8 mouse cellular contexts compared by ENCODE assay signal in genomic region chr10:126986541-126986961, GRCm38 (mm10). TPM values are rescaled to one million over a fixed set of nuclear protein-coding genes. Genes with fewer than 3 reads are reported as not detected.
A peak's percentile ranks its signal among the peaks of the same experiment; 100 is the strongest.
DNase-seq lines count a peak whose midpoint lies in the region; ATAC-seq and TF ChIP-seq lines count a peak whose summit lies in the region.

No protein-coding gene starts in this region.

- WGBS in hindbrain, embryonic 10.5 days: 70% methylated on average over 4 of the region's 4 CpGs
- 61% methylated on average over 4 of the region's 4 CpGs for WGBS in hindbrain, embryonic 11.5 days
- WGBS in embryonic facial prominence, embryonic 13.5 days: 50% methylated on average over 4 of the region's 4 CpGs
- 43% methylated on average over 4 of the region's 4 CpGs for WGBS in heart, embryonic 12.5 days
- 49% methylated on average over 4 of the region's 4 CpGs for WGBS in kidney, postnatal 0 days
- 72% methylated on average over 4 of the region's 4 CpGs for WGBS in liver, embryonic 12.5 days (ENCODE audit: insufficient replicate concordance)
- WGBS in midbrain, postnatal 0 days: 44% methylated on average over 4 of the region's 4 CpGs

- H3K27ac ChIP-seq in hindbrain, embryonic 10.5 days: peak overlapping the region; percentile 54; the same call in 1 of the 2 replicates
- H3K27ac ChIP-seq in hindbrain, embryonic 11.5 days (ENCODE audit: low read depth, low read length): no peak overlapping the region
- peak overlapping the region; percentile 74 for H3K27ac ChIP-seq in embryonic facial prominence, embryonic 13.5 days
- peak overlapping the region; percentile 91 for H3K27ac ChIP-seq in heart, embryonic 12.5 days (ENCODE audit: poor library complexity, severe bottlenecking)
- peak overlapping the region; percentile 77 for H3K27ac ChIP-seq in kidney, postnatal 0 days
- H3K27ac ChIP-seq in liver, embryonic 12.5 days: peak overlapping the region; percentile 28; the same call in 1 of the 2 replicates
- 0 out of 2 replicates have a peak overlapping the region, but pooled peaks have one; percentile 27 for H3K27ac ChIP-seq in midbrain, postnatal 0 days (ENCODE audit: low read depth, low read length)

- no peaks in the 10 kb centered on the region for H3K9me3 ChIP-seq in hindbrain, embryonic 10.5 days
- H3K9me3 ChIP-seq in hindbrain, embryonic 11.5 days (ENCODE audit: control insufficient read depth, low read length): no peaks in the 10 kb centered on the region
- H3K9me3 ChIP-seq in embryonic facial prominence, embryonic 13.5 days: no peaks in the 10 kb centered on the region
- H3K9me3 ChIP-seq in heart, embryonic 12.5 days (replicated peaks): no peaks in the 10 kb centered on the region
- H3K9me3 ChIP-seq in kidney, postnatal 0 days (replicated peaks; ENCODE audit: low read length): no peaks in the 10 kb centered on the region
- no peaks in the 10 kb centered on the region for H3K9me3 ChIP-seq in liver, embryonic 12.5 days (replicated peaks)
- no peaks in the 10 kb centered on the region for H3K9me3 ChIP-seq in midbrain, postnatal 0 days (ENCODE audit: low read length)

- no peak overlapping the region for H3K9ac ChIP-seq in hindbrain, embryonic 11.5 days (ENCODE audit: low read depth, low read length)
- no peak overlapping the region; the same call in 1 of the 2 replicates for H3K9ac ChIP-seq in embryonic facial prominence, embryonic 13.5 days
- no peak overlapping the region; the same call in 1 of the 2 replicates for H3K9ac ChIP-seq in heart, embryonic 12.5 days
- peak overlapping the region; percentile 3; the same call in 1 of the 2 replicates for H3K9ac ChIP-seq in kidney, postnatal 0 days (ENCODE audit: low read depth, low read length)
- H3K9ac ChIP-seq in liver, embryonic 12.5 days: no peak overlapping the region
- no peak overlapping the region; the same call in 1 of the 2 replicates for H3K9ac ChIP-seq in midbrain, postnatal 0 days (replicated peaks; ENCODE audit: low read length, poor library complexity, severe bottlenecking)

- no peak for DNase-seq in hindbrain, embryonic 10.5 days (ENCODE audit: low spot score)
- DNase-seq in hindbrain, embryonic 11.5 days (ENCODE audit: low spot score): no peak
- peak; percentile 94 for DNase-seq in kidney, postnatal 0 days (ENCODE audit: low spot score)
- peak; percentile 91 for DNase-seq in midbrain, postnatal 0 days (ENCODE audit: low spot score)
- DNase-seq in urinary bladder, postnatal 25 days (ENCODE audit: low spot score): peak; percentile 66

- TF ChIP-seq CTCF in kidney, postnatal 0 days (IDR thresholded peaks at IDR 0.05; ENCODE audit: low read depth): no peak
- TF ChIP-seq CTCF in midbrain, postnatal 0 days (IDR thresholded peaks at IDR 0.05): no peak

- H3K4me2 ChIP-seq in hindbrain, embryonic 11.5 days (replicated peaks; ENCODE audit: low read depth, low read length): no peak overlapping the region
- peak overlapping the region; percentile 7; the same call in 1 of the 2 replicates for H3K4me2 ChIP-seq in embryonic facial prominence, embryonic 13.5 days
- peak overlapping the region; percentile 49 for H3K4me2 ChIP-seq in heart, embryonic 12.5 days
- H3K4me2 ChIP-seq in kidney, postnatal 0 days (ENCODE audit: low read length): peak overlapping the region; percentile 19; the same call in 1 of the 2 replicates
- 0 out of 2 replicates have a peak overlapping the region, but pooled peaks have one; percentile 0 for H3K4me2 ChIP-seq in liver, embryonic 12.5 days
- no peak overlapping the region for H3K4me2 ChIP-seq in midbrain, postnatal 0 days (ENCODE audit: low read depth, low read length, poor library complexity, severe bottlenecking)

- 0 out of 2 replicates have a peak overlapping the region, but pooled peaks have one; percentile 11 for H3K4me3 ChIP-seq in hindbrain, embryonic 10.5 days
- H3K4me3 ChIP-seq in hindbrain, embryonic 11.5 days (ENCODE audit: low read depth, low read length): no peak overlapping the region
- 0 out of 2 replicates have a peak overlapping the region, but pooled peaks have one; percentile 11 for H3K4me3 ChIP-seq in embryonic facial prominence, embryonic 13.5 days
- H3K4me3 ChIP-seq in heart, embryonic 12.5 days: peak overlapping the region; percentile 16; the same call in 1 of the 2 replicates
- H3K4me3 ChIP-seq in kidney, postnatal 0 days (replicated peaks; ENCODE audit: low read depth, low read length): no peak overlapping the region
- H3K4me3 ChIP-seq in liver, embryonic 12.5 days: no peak overlapping the region
- no peak overlapping the region for H3K4me3 ChIP-seq in midbrain, postnatal 0 days (ENCODE audit: low read depth, low read length)

- ATAC-seq in hindbrain, embryonic 11.5 days (ENCODE audit: low FRiP score): no peak
- ATAC-seq in embryonic facial prominence, embryonic 13.5 days (ENCODE audit: insufficient number of reproducible peaks, insufficient read depth, low FRiP score, low TSS enrichment, low read depth): 0 out of 2 replicates have a peak, but pooled peaks have one; percentile 27
- peak; percentile 65 for ATAC-seq in heart, embryonic 12.5 days (ENCODE audit: insufficient number of reproducible peaks, low FRiP score)
- ATAC-seq in kidney, postnatal 0 days (replicated peaks; ENCODE audit: low FRiP score, low read depth): peak; percentile 38; the same call in 1 of the 2 replicates
- peak; percentile 7; the same call in 1 of the 2 replicates for ATAC-seq in liver, embryonic 12.5 days
- peak; percentile 48 for ATAC-seq in midbrain, postnatal 0 days (ENCODE audit: low FRiP score)

- H3K36me3 ChIP-seq in hindbrain, embryonic 10.5 days: peaks cover 23% of the 10 kb centered on the region
- no peaks in the 10 kb centered on the region for H3K36me3 ChIP-seq in hindbrain, embryonic 11.5 days (ENCODE audit: control insufficient read depth, insufficient read depth, low read length)
- peaks cover 21% of the 10 kb centered on the region for H3K36me3 ChIP-seq in embryonic facial prominence, embryonic 13.5 days
- peaks cover 6% of the 10 kb centered on the region for H3K36me3 ChIP-seq in heart, embryonic 12.5 days
- 0 out of 2 replicates have a peak, but pooled peaks cover 13% of the 10 kb centered on the region for H3K36me3 ChIP-seq in kidney, postnatal 0 days (ENCODE audit: insufficient read depth, low read length)
- H3K36me3 ChIP-seq in liver, embryonic 12.5 days: peaks cover 24% of the 10 kb centered on the region
- H3K36me3 ChIP-seq in midbrain, postnatal 0 days (ENCODE audit: insufficient read depth, low read length): 0 out of 2 replicates have a peak, but pooled peaks cover 5% of the 10 kb centered on the region

- H3K27me3 ChIP-seq in hindbrain, embryonic 10.5 days (ENCODE audit: insufficient read depth, poor library complexity, severe bottlenecking): no peaks in the 10 kb centered on the region
- no peaks in the 10 kb centered on the region for H3K27me3 ChIP-seq in hindbrain, embryonic 11.5 days (ENCODE audit: control insufficient read depth, insufficient read depth, low read length)
- H3K27me3 ChIP-seq in embryonic facial prominence, embryonic 13.5 days: no peaks in the 10 kb centered on the region
- H3K27me3 ChIP-seq in heart, embryonic 12.5 days (replicated peaks): no peaks in the 10 kb centered on the region
- H3K27me3 ChIP-seq in kidney, postnatal 0 days (ENCODE audit: insufficient read depth, low read length): no peaks in the 10 kb centered on the region
- H3K27me3 ChIP-seq in liver, embryonic 12.5 days (replicated peaks): no peaks in the 10 kb centered on the region
- H3K27me3 ChIP-seq in midbrain, postnatal 0 days (ENCODE audit: insufficient read depth, low read length): no peaks in the 10 kb centered on the region

- H3K4me1 ChIP-seq in hindbrain, embryonic 10.5 days (replicated peaks): peaks cover 82% of the 10 kb centered on the region
- H3K4me1 ChIP-seq in hindbrain, embryonic 11.5 days (replicated peaks; ENCODE audit: control insufficient read depth, insufficient read depth, low read length): peaks cover 10% of the 10 kb centered on the region
- H3K4me1 ChIP-seq in embryonic facial prominence, embryonic 13.5 days: peaks cover 95% of the 10 kb centered on the region
- H3K4me1 ChIP-seq in heart, embryonic 12.5 days (replicated peaks): peaks cover 99% of the 10 kb centered on the region
- H3K4me1 ChIP-seq in kidney, postnatal 0 days (replicated peaks; ENCODE audit: insufficient read depth, low read length): peaks cover 65% of the 10 kb centered on the region
- H3K4me1 ChIP-seq in liver, embryonic 12.5 days: peaks cover 90% of the 10 kb centered on the region
- H3K4me1 ChIP-seq in midbrain, postnatal 0 days (ENCODE audit: insufficient read depth, low read length): peaks cover 23% of the 10 kb centered on the region

RNA-seq across cellular contexts. Expression of gene Ctdsp2, which starts 8.0 kb away (rescaled TPM):
- polyA plus RNA-seq in hindbrain, embryonic 10.5 days (2016; fragmentation: Nextera tagmentation; extraction: Ambion mirVana): 33.5 and 36.5 TPM in 2 replicates
- polyA plus RNA-seq in hindbrain, embryonic 11.5 days (2014; fragmentation: Nextera tagmentation; extraction: Ambion mirVana): 38.7 and 40.3 TPM in 2 replicates
- 84.8 and 87.4 TPM in 2 replicates for polyA plus RNA-seq in embryonic facial prominence, embryonic 13.5 days (2015; fragmentation: Nextera tagmentation; extraction: Ambion mirVana)
- 54.0 and 54.6 TPM in 2 replicates for polyA plus RNA-seq in heart, embryonic 12.5 days (2016; fragmentation: Nextera tagmentation; extraction: Ambion mirVana)
- polyA plus RNA-seq in kidney, postnatal 0 days (2015; fragmentation: Nextera tagmentation; extraction: Ambion mirVana): 62.4 and 68.5 TPM in 2 replicates
- polyA plus RNA-seq in liver, embryonic 12.5 days (2016; fragmentation: Nextera tagmentation; extraction: Ambion mirVana): 22.2 and 24.0 TPM in 2 replicates
- total RNA-seq in midbrain, postnatal 0 days (2014; rRNA removed): 50.1 and 54.6 TPM in 2 replicates
- 10.2 and 11.2 TPM in 2 replicates for polyA plus RNA-seq in midbrain, postnatal 0 days (2015; fragmentation: Nextera tagmentation; extraction: Ambion mirVana)

RNA-seq across cellular contexts. Expression of gene Avil, which starts 14.0 kb away (rescaled TPM):
- polyA plus RNA-seq in hindbrain, embryonic 10.5 days (2016; fragmentation: Nextera tagmentation; extraction: Ambion mirVana): 0.63 and 1.6 TPM in 2 replicates
- 0.29 and 1.7 TPM in 2 replicates for polyA plus RNA-seq in hindbrain, embryonic 11.5 days (2014; fragmentation: Nextera tagmentation; extraction: Ambion mirVana)
- 0.58 and 0.97 TPM in 2 replicates for polyA plus RNA-seq in embryonic facial prominence, embryonic 13.5 days (2015; fragmentation: Nextera tagmentation; extraction: Ambion mirVana)
- 0.19 and 0.22 TPM in 2 replicates for polyA plus RNA-seq in heart, embryonic 12.5 days (2016; fragmentation: Nextera tagmentation; extraction: Ambion mirVana)
- polyA plus RNA-seq in kidney, postnatal 0 days (2015; fragmentation: Nextera tagmentation; extraction: Ambion mirVana): 0.07 and 0.10 TPM in 2 replicates
- 0.18 and 0.19 TPM in 2 replicates for polyA plus RNA-seq in liver, embryonic 12.5 days (2016; fragmentation: Nextera tagmentation; extraction: Ambion mirVana)
- 0.90 and 2.0 TPM in 2 replicates for total RNA-seq in midbrain, postnatal 0 days (2014; rRNA removed)
- 1.2 and 1.3 TPM in 2 replicates for polyA plus RNA-seq in midbrain, postnatal 0 days (2015; fragmentation: Nextera tagmentation; extraction: Ambion mirVana)

RNA-seq across cellular contexts. Expression of gene Tsfm, which starts 44.1 kb away (rescaled TPM):
- polyA plus RNA-seq in hindbrain, embryonic 10.5 days (2016; fragmentation: Nextera tagmentation; extraction: Ambion mirVana): 91.4 and 97.4 TPM in 2 replicates
- 75.6 and 78.7 TPM in 2 replicates for polyA plus RNA-seq in hindbrain, embryonic 11.5 days (2014; fragmentation: Nextera tagmentation; extraction: Ambion mirVana)
- polyA plus RNA-seq in embryonic facial prominence, embryonic 13.5 days (2015; fragmentation: Nextera tagmentation; extraction: Ambion mirVana): 78.2 and 84.5 TPM in 2 replicates
- 99.2 and 99.4 TPM in 2 replicates for polyA plus RNA-seq in heart, embryonic 12.5 days (2016; fragmentation: Nextera tagmentation; extraction: Ambion mirVana)
- 97.3 and 109 TPM in 2 replicates for polyA plus RNA-seq in kidney, postnatal 0 days (2015; fragmentation: Nextera tagmentation; extraction: Ambion mirVana)
- 72.3 and 75.5 TPM in 2 replicates for polyA plus RNA-seq in liver, embryonic 12.5 days (2016; fragmentation: Nextera tagmentation; extraction: Ambion mirVana)
- total RNA-seq in midbrain, postnatal 0 days (2014; rRNA removed): 29.3 and 33.8 TPM in 2 replicates
- polyA plus RNA-seq in midbrain, postnatal 0 days (2015; fragmentation: Nextera tagmentation; extraction: Ambion mirVana): 60.7 and 63.3 TPM in 2 replicates

RNA-seq across cellular contexts. Expression of gene Mettl1, which starts 54.7 kb away (rescaled TPM):
- 39.2 and 51.0 TPM in 2 replicates for polyA plus RNA-seq in hindbrain, embryonic 10.5 days (2016; fragmentation: Nextera tagmentation; extraction: Ambion mirVana)
- polyA plus RNA-seq in hindbrain, embryonic 11.5 days (2014; fragmentation: Nextera tagmentation; extraction: Ambion mirVana): 32.4 and 36.7 TPM in 2 replicates
- 55.2 and 61.2 TPM in 2 replicates for polyA plus RNA-seq in embryonic facial prominence, embryonic 13.5 days (2015; fragmentation: Nextera tagmentation; extraction: Ambion mirVana)
- 37.0 and 37.1 TPM in 2 replicates for polyA plus RNA-seq in heart, embryonic 12.5 days (2016; fragmentation: Nextera tagmentation; extraction: Ambion mirVana)
- polyA plus RNA-seq in kidney, postnatal 0 days (2015; fragmentation: Nextera tagmentation; extraction: Ambion mirVana): 37.4 and 40.2 TPM in 2 replicates
- 33.6 and 35.6 TPM in 2 replicates for polyA plus RNA-seq in liver, embryonic 12.5 days (2016; fragmentation: Nextera tagmentation; extraction: Ambion mirVana)
- 6.5 and 8.7 TPM in 2 replicates for total RNA-seq in midbrain, postnatal 0 days (2014; rRNA removed)
- 19.1 TPM in 2 replicates for polyA plus RNA-seq in midbrain, postnatal 0 days (2015; fragmentation: Nextera tagmentation; extraction: Ambion mirVana)

RNA-seq across cellular contexts. Expression of gene Eef1akmt3, which starts 54.8 kb away (rescaled TPM):
- 0.07 and 0.25 TPM in 2 replicates for polyA plus RNA-seq in hindbrain, embryonic 10.5 days (2016; fragmentation: Nextera tagmentation; extraction: Ambion mirVana)
- 0.08 and 0.15 TPM in 2 replicates for polyA plus RNA-seq in hindbrain, embryonic 11.5 days (2014; fragmentation: Nextera tagmentation; extraction: Ambion mirVana)
- 0.62 and 0.81 TPM in 2 replicates for polyA plus RNA-seq in embryonic facial prominence, embryonic 13.5 days (2015; fragmentation: Nextera tagmentation; extraction: Ambion mirVana)
- polyA plus RNA-seq in heart, embryonic 12.5 days (2016; fragmentation: Nextera tagmentation; extraction: Ambion mirVana): 0.14 and 0.18 TPM in 2 replicates
- polyA plus RNA-seq in kidney, postnatal 0 days (2015; fragmentation: Nextera tagmentation; extraction: Ambion mirVana): 0.89 and 1.3 TPM in 2 replicates
- polyA plus RNA-seq in liver, embryonic 12.5 days (2016; fragmentation: Nextera tagmentation; extraction: Ambion mirVana): 0.13 and 0.29 TPM in 2 replicates
- not detected in 2 replicates for total RNA-seq in midbrain, postnatal 0 days (2014; rRNA removed)
- polyA plus RNA-seq in midbrain, postnatal 0 days (2015; fragmentation: Nextera tagmentation; extraction: Ambion mirVana): 0.10 and 0.16 TPM in 2 replicates

Comparison
In these comparisons a context has a peak if more than half of its experiments do, and no peak if none do; other contexts are left out.
1. H3K4me3 ChIP-seq: peak in hindbrain, embryonic 10.5 days (single experiment), embryonic facial prominence, embryonic 13.5 days (single experiment) and heart, embryonic 12.5 days (single experiment); none in hindbrain, embryonic 11.5 days (single experiment), kidney, postnatal 0 days (single experiment), liver, embryonic 12.5 days (single experiment) and midbrain, postnatal 0 days (single experiment).
2. DNase-seq: peak in kidney, postnatal 0 days (single experiment), midbrain, postnatal 0 days (single experiment) and urinary bladder, postnatal 25 days (single experiment); none in hindbrain, embryonic 10.5 days (single experiment) and hindbrain, embryonic 11.5 days (single experiment).
3. H3K4me2 ChIP-seq: peak in embryonic facial prominence, embryonic 13.5 days (single experiment), heart, embryonic 12.5 days (single experiment), kidney, postnatal 0 days (single experiment) and liver, embryonic 12.5 days (single experiment); none in hindbrain, embryonic 11.5 days (single experiment) and midbrain, postnatal 0 days (single experiment).